Mouse (Mus musculus) midbrain, embryonic 12.5 days (tissue): ENCODE data around the gene Cox11. TPM values are rescaled to one million over a fixed set of nuclear protein-coding genes. Genes with fewer than 3 reads are reported as not detected.

ENCODE experiments used
- ATAC-seq: fragments of 200-750 bp; cut with Nextera tagmentation; 2 replicates; pipeline ENCODE4 v1.8.0; 2017; ENCODE audit warnings: low read depth, moderate TSS enrichment, moderate library complexity; ENCODE audit not compliant: low FRiP score
- H3K27ac ChIP-seq: fragments of 300-500 bp; sonication (generic); replicated peaks from 2 replicates; pipeline ENCODE4 v1.5.1; 2016; ENCODE audit warnings: mild to moderate bottlenecking
- H3K27me3 ChIP-seq: fragments of 300-500 bp; sonication (generic); 2 replicates; pipeline ENCODE4 v1.6.1; 2016; ENCODE audit warnings: mild to moderate bottlenecking
- H3K36me3 ChIP-seq: fragments of 300-500 bp; sonication (generic); 2 replicates; pipeline ENCODE4 v1.6.1; 2016
- H3K4me1 ChIP-seq: fragments of 300-500 bp; sonication (generic); 2 replicates; pipeline ENCODE4 v1.6.1; 2016
- H3K4me2 ChIP-seq: fragments of 300-500 bp; sonication (generic); replicated peaks from 2 replicates; pipeline ENCODE4 v1.6.1; 2016; ENCODE audit warnings: mild to moderate bottlenecking, moderate library complexity
- H3K4me3 ChIP-seq: fragments of 300-500 bp; sonication (generic); 2 replicates; pipeline ENCODE4 v1.5.1; 2016; ENCODE audit warnings: mild to moderate bottlenecking
- H3K9ac ChIP-seq: fragments of 300-500 bp; sonication (generic); replicated peaks from 2 replicates; pipeline ENCODE4 v1.6.1; 2016; ENCODE audit warnings: mild to moderate bottlenecking, moderate library complexity
- H3K9me3 ChIP-seq: fragments of 300-500 bp; sonication (generic); 2 replicates; pipeline ENCODE4 v1.6.1; 2016; ENCODE audit warnings: mild to moderate bottlenecking
- WGBS: fragments of 180-500 bp; shearing (Covaris S2); methylation state at CpG from one replicate; pipeline ENCODE4 v1.1.7; 2016; 5-methylcytosine and 5-hydroxymethylcytosine counted together
- polyA plus RNA-seq: library from polyadenylated mRNA; unstranded; fragments of >200 nt; fragmentation: Nextera tagmentation; extraction: Ambion mirVana; gene quantifications from 2 replicates; pipeline ENCODE4 v1.2.1, GENCODE M21; 2016

Cox11 gene
- polyA plus RNA-seq, 1 experiment from 2014 or later: 41.9 TPM

DNA sequence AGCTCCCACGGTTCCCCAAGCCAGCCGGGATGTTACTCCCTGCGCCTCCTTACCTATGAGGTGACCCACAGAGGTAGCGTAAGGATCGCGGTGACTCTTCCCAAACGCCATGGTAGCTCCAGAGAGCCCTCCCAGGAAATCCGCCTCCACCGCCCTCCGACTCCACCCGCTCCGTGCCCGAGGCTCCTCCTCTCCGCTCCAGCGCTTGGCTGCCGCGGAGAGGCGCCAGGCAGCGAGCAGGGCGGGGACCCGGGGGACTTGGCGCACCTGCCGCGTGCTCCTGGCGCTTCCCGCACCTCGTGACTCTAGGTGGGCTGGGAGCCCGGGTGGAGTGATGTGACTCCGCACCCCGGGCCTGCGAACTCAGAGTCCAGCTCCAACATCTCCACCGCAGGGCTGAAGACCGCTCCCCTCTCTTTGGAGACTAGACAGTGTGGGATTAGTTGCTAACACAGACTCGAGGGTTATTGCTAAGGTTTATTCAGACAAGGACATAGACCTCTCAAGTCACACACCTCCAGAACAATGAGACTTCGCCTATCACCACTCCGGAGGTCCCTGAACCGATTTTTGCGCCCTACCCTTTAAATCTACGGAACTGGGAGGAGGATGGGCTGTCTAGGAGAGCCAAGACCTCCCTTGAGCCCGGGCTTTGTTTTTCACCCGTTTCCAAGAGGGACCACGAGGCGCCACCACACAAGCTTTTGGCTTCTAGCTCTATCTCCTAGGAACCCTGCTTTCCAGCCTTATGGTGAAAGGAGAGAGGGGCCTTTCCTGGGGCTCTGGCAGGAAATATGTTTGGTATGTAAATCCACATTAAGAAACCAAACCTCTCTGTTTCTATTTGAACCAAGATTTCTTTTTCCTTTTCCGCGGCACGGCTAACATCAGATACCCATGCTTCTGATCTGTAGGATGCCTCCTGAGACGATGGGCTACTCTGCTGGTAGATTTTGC lies 49.8 kb downstream of the Cox11 start, which contains the start of gene Tom1l1:
Tom1l1 (minus strand) TSS at position 907 of the 957 bp plus-strand sequence.
- ATAC-seq: peak; percentile 93

GRCm38 (mm10) chr11:90690361-90690760 lies 52.4 kb downstream of the Cox11 start:
- Histone ChIP-seq H3K27ac (no peak overlapping the region), H3K9me3 (no peaks in the 10 kb centered on the region), H3K27me3 (peaks cover 11% of the 10 kb centered on the region; the same call in 1 of the 2 replicates), H3K4me2 (no peak overlapping the region), H3K9ac (no peak overlapping the region), H3K36me3 (no peaks in the 10 kb centered on the region), H3K4me1 (peaks cover 9% of the 10 kb centered on the region; the same call in 1 of the 2 replicates), H3K4me3 (no peak overlapping the region)
- WGBS: 45% methylated on average over 6 of the region's 6 CpGs
- no peak for ATAC-seq

More for the DNA sequence above, 49.8 kb downstream of the Cox11 start, which contains the start of gene Tom1l1:
- H3K9me3 ChIP-seq: no peaks in the 10 kb centered on the region
- WGBS: 6% methylated on average over 47 of the region's 47 CpGs
- 0 out of 2 replicates have a peak within 1 kb of the TSS, but pooled peaks have one; percentile 6 for H3K27ac ChIP-seq
- peaks cover 11% of the 10 kb centered on the region; the same call in 1 of the 2 replicates for H3K27me3 ChIP-seq
- peak within 1 kb of the TSS; percentile 65 for H3K9ac ChIP-seq
- peaks cover 9% of the 10 kb centered on the region; the same call in 1 of the 2 replicates for H3K4me1 ChIP-seq
- H3K4me2 ChIP-seq: peak within 1 kb of the TSS; percentile 90
- H3K36me3 ChIP-seq: no peaks in the 10 kb centered on the region
- peak within 1 kb of the TSS; percentile 64 for H3K4me3 ChIP-seq

DNA sequence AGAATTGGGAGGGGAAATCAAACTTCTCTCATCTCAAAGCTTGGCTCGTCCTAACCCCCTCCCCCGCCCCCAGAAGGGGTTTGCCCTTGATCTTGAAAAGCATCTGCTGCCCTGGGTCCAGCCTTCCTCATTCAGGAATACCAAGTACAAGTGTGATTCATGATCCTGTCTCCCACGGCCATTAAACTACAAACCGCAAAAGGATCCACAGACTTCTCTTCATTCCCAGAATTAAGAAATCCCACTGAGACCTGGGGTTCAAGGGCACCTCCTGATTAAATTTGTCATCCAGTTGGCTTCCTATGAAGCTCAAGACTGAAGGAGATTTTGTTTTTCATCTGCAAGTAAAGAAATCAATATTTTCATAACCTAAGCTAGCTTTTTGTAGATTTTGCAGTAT lies 56.2 kb downstream of the Cox11 start:
- H3K9ac ChIP-seq: no peak overlapping the region
- WGBS: 80% methylated on average over 4 of the region's 4 CpGs
- no peak overlapping the region for H3K4me3 ChIP-seq
- H3K27ac ChIP-seq: no peak overlapping the region
- H3K9me3 ChIP-seq: no peaks in the 10 kb centered on the region
- 0 out of 2 replicates have a peak, but pooled peaks cover 3% of the 10 kb centered on the region for H3K4me1 ChIP-seq
- no peaks in the 10 kb centered on the region for H3K36me3 ChIP-seq
- no peak overlapping the region for H3K4me2 ChIP-seq
- no peak for ATAC-seq
- no peaks in the 10 kb centered on the region for H3K27me3 ChIP-seq

Other genes with a start within 250 kb of the Cox11 start
- 4.2 and 5.3 TPM in 2 replicates for gene Hlf, start 247.3 kb upstream of the Cox11 start, polyA plus RNA-seq
- 43.9 and 45.8 TPM in 2 replicates for gene Stxbp4, start 89 bp upstream of the Cox11 start, polyA plus RNA-seq
- gene Tom1l1, start 50.2 kb downstream of the Cox11 start, polyA plus RNA-seq: 14.3 and 14.8 TPM in 2 replicates